Mouse (Mus musculus): ENCODE measurements at regions not wholly inside any gene's neighbourhood (a gene's known extent, or its start where the extent isn't known, plus 50 kb on each side); places are given as distances from the start of the nearest gene placed in this dataset.

- DNase-seq = no peak
Measured at GRCm38 (mm10) chr9:43981376-43981775, 61.8 kb upstream of the Thy1 start.

- no peak for DNase-seq
Measured at GRCm38 (mm10) chr9:43982359-43982889, 60.8 kb upstream of the Thy1 start.

DNA sequence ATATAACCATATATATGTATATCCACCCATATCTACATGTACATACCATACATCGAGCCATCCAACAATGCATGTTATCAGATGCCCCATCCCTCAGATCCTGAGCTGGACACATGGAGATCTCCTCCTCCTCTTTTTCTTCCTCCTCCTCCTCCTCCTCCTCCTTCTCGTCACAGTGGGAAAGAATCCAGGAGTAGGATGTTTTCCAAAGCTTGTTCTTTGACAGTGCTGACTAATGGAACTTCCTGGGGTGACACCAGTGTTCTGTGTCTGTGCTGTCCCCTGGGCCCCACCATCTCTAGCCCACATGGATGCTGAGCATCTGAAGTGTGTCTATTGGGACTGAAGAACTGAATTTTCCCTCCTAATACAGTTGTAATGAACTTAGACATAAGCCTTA, 60.0 kb upstream of the Thy1 start:
- DNase-seq = no peak

DNA sequence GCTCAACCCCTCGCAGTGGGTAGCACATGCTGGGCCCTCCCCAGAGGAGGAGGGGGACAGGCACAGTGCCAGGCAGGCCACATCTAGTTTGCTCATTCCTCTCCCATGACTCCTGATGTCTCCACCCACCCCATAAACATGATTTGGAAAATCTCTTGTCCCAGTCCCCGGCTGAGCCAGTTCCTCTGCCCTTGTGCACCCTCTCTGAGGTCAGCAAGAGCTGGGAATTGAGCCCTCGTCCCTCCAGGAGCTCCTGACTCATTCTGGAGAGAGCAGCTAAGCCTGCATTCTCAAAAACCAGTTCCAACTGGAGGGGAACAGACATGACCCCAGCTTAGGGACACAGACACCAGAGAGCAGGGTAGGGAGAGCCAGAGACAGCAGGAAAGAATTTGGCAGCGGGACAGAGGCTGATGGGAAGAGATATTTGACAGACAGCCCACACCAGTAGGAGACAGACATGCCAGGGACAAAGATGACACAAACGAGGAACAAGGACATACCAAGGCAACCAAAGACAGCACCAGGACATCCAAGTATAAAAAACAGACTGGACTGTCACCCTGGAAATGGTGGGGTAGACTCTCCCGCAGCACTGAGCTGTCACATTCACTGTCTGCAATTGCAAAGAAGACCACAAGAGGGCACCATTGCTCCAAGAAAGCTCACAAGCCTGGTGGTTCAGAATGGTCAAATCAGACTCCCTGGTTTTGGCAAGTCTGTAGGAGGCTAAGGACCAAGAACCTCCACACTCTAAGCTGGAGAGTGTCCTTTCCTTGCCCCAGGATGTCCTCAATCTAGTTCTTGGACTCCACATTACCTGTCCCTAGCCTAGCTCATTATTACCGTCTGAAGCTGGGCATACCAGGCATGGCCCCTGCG, 58.8 kb upstream of the Thy1 start:
- peak; percentile 91 for DNase-seq

DNA sequence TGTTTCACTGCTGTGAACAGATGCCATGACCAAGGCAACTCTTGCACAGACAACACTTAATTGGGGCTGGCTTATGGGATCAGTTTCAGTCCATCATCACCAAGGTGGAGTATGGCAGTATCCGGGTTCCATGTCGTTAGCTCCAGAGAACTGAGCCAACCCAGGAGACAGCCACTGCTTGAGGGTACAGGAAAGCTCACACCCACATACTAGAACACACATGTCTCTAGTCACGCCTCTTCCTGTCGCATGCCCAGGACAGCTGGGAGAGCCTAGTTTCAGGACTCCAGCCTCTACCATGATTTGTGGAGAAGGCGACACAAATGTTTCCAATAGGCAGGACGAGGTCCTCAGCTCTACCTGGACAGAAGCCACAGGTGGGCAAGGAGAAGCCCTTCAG, 55.2 kb upstream of the Thy1 start:
- DNase-seq = no peak

GRCm38 (mm10) chr9:43988981-43989860, 54.0 kb upstream of the Thy1 start:
- peak; percentile 71 for DNase-seq

- no peak for DNase-seq
Measured at GRCm38 (mm10) chr9:43990124-43990523, 53.1 kb upstream of the Thy1 start.

DNA sequence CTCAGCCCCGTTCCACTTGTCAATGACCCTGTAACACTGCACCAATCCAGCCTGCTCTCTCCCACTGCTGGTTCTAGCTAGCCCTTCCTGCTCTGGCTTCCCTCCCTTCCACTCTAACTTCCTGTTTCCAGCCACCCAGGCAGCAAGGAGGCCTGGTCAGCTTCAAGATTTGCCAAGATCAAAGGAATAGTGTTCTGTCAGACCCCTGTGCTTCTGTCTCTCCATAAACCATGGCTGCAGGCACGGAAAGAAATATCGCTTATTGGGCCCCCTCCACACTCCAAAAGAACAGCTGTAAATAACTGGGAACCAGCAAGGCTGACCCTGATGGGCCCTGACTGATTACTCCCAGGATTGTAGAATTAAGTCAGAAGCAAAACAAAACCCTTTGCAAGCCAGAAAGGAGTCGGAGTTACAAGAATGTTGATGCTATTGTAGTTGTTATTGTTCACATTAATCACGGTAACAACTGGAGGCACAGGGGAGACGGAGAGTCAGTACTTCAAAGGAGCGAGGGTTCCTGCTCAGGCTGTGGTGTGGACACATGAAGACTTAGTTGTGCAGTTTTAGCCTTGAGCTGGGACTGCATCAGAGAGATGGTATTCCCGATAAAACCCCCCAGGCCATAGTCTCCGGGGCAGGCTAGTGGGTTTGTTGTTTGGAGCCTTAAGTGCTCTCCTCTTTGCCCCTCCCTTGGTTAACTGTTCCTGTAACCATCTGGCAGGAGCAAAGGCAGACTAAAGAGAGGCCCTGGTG, 49.8 kb upstream of the Thy1 start:
- peak; percentile 25 for DNase-seq
